Mouse (Mus musculus): Measurements from ENCODE around the gene Wdr25.

Wdr25 gene

GRCm38 (mm10) chr12:109057736-109058135, 164.3 kb downstream of the Wdr25 start:
- DNase-seq (ENCODE audit: low read depth, low spot score), result no peak

DNA sequence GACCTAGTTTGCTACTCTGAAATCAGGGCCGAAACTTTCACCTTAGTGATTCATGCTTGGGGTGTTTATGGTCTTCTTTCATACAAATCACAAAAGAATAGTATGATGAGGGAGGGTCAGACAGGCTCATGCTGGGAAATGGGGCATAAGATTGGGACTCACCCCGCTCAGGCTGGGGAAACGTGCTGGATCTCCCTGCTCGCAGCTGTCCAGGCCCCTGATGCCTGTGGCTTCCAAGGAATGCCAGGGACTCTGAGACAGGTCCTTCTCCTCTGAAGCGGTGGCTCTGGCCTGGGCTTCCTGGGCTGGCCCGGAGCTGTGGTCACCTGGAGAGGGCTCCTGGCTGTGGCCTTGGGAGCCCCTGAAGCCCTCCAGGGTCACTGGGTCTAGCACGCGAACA, 165.2 kb downstream of the Wdr25 start:
- no peak for DNase-seq (ENCODE audit: low read depth, low spot score)

DNA sequence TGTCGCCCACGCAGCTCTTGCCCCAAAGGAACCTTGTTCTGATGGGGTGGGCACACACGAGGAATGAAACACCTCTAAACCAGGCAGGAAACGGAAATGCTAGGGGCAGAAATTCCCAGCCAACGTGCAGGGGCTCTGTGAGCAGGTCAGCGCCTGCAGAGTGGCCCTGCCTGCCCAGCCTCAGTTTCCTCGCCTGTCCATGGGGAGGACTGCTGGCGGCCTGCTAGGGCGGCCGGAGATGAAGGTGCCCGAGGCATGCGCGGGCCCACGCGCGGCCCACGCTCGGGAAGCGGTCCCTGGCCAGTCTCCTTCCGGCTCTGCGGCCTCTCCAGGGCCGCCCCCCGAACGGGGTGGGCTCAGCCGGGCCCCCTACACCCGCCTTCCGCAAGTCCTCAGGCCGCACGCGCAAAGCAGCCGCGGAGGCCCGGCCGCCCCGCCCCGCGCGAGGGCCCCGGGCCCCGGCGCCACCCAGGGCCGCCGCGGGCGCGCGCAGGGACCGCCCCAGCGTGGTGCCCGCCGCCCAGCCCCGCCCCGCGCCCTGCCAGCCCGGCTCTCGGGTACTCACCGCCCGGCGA, 174.2 kb downstream of the Wdr25 start:
- DNase-seq (ENCODE audit: low read depth, low spot score), result peak; percentile 55

DNA sequence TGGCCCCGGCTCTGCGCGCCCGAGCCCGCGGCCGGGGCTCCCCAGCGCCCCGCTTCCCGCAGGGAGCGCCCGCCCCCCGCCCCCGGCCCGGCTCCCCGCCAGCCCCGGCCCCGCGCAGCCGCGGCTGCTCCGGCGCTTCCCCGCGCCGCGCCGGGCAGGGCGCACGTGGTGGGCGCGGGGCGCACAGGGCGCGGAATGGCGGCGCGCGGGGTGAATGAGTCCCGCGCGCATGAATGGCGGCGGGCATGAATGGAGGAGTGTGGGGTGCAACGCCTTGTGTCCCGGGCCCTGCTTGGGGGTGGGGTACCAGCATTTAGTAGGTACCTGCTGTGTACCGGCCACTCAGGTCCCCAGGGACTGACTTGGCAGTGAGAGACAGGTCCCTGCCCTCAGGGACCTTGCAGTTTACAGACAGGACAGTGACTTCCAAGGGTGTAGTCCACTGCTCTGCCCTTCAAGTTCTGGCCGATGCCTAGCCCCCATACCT, 174.8 kb downstream of the Wdr25 start, which contains the start of gene Begain:
Gene Begain, minus strand, starts transcription at position 51 of the 487 bp plus-strand sequence.
- DNase-seq (ENCODE audit: low read depth, low spot score), result peak; percentile 52

DNA sequence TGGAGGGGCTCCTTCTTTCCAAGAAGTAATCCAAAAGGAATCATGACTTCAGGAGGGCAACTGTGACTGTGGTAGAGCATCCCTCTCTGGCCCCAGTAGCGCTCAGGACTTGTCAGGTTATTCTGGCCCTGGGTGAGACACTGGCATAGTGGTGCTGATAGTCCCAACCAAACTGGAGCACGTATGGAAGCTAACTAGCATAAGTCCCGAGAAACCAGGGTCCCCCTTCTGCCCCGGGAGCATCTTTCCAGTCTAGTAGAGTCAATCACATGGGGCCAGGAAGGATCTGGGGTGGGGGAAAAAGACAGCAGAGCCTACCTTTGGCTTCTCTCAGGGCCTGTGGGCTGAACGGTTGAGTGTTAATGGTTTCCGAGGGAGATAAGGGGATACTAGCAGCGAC, 175.3 kb downstream of the Wdr25 start:
- DNase-seq (ENCODE audit: low read depth, low spot score), result no peak

- peak; percentile 41 for DNase-seq (ENCODE audit: low read depth, low spot score)
Measured at GRCm38 (mm10) chr12:109069751-109070150, 176.3 kb downstream of the Wdr25 start.

GRCm38 (mm10) chr12:109071248-109071647, 177.8 kb downstream of the Wdr25 start:
- DNase-seq (ENCODE audit: low read depth, low spot score), result peak; percentile 73

- DNase-seq (ENCODE audit: low read depth, low spot score), result no peak
Measured at GRCm38 (mm10) chr12:109074106-109074505, 180.7 kb downstream of the Wdr25 start.

- peak; percentile 74 for DNase-seq (ENCODE audit: low read depth, low spot score)
Measured at GRCm38 (mm10) chr12:109074777-109075285, 181.4 kb downstream of the Wdr25 start.

- DNase-seq (ENCODE audit: low read depth, low spot score), result no peak
Measured at GRCm38 (mm10) chr12:109077036-109077435, 183.6 kb downstream of the Wdr25 start.
